Mouse (Mus musculus) monocyte, adult 59 days (primary cell): Measurements from ENCODE around the gene Dcdc2c. TPM values are rescaled to one million over a fixed set of nuclear protein-coding genes. Genes with fewer than 3 reads are reported as not detected.

Experiments used
- total RNA-seq, 2 experiments: library from RNA; stranded (reverse); gene quantifications; one replicate each; pipeline ENCODE4 v1.2.4; 2023

Dcdc2c gene
- total RNA-seq: under 1 TPM; 0.34 to 0.36 TPM

DNA sequence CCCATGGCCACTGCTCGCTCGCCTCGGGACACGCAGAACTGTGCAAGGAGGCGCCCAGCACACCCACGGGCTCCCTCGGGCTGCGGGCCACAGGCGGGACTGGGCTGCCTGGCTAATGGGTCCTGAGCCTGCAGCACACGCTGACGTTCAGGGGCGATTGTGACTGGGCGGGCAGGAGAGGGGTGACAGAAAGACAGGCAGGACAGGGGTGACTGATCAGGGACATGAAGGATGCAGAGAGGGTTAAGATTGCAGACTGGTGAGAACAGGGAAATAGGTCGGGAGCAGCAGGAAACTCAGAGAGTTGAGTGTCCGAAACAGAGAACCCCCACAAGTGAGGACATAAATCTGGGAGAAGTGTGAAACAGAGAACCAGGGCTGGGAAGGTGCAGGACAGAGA is at the start of gene Dcdc2c:
Gene Dcdc2c, minus strand, starts transcription at position 101 of the 400 bp plus-strand sequence.

GRCm38 (mm10) chr12:28582423-28582822 is 30.2 kb upstream of the Dcdc2c start, which contains the start of gene Allc:
Allc (minus strand) TSS chr12:28582523.

Other genes with a start within 250 kb of the Dcdc2c start
- gene Allc, start 30.1 kb upstream of the Dcdc2c start, total RNA-seq: not detected
- under 1 TPM in 1 of 2 experiments, not detected in 1; 0.45 TPM for gene Colec11, start 71.0 kb upstream of the Dcdc2c start, total RNA-seq
- gene Rps7, start 83.6 kb upstream of the Dcdc2c start, total RNA-seq: 100 to 1,000 TPM; 515 to 595 TPM
- 10 to 100 TPM; 16.8 to 19.8 TPM for gene Rnaseh1, start 97.2 kb upstream of the Dcdc2c start, total RNA-seq
- gene Adi1, start 122.8 kb upstream of the Dcdc2c start, total RNA-seq: 10 to 100 TPM; 16.5 to 17.7 TPM
- 10 to 100 TPM; 38.5 to 39.1 TPM for gene Trappc12, start 198.1 kb upstream of the Dcdc2c start, total RNA-seq
- 10 to 100 TPM; 20.8 to 37.2 TPM for gene Eipr1, start 199.4 kb upstream of the Dcdc2c start, total RNA-seq